Mouse (Mus musculus) MEL (cell line): ENCODE measurements around the gene 1520401A03Rik. TPM values are rescaled to one million over a fixed set of nuclear protein-coding genes. Genes with fewer than 3 reads are reported as not detected.

Source experiments
- DNase-seq: peaks from one replicate; pipeline ENCODE4 v3.0.0; 2011; ENCODE audit warnings: low read depth, low spot score
- H3K27ac ChIP-seq: 2 replicates; pipeline ENCODE4 v1.5.1; 2012; ENCODE audit warnings: low read depth, mild to moderate bottlenecking, control low read depth, low read length, moderate library complexity; ENCODE audit not compliant: control insufficient read depth
- H3K27me3 ChIP-seq, 2 experiments: fragments of 150-350 bp in 1 of 2; sonication (generic) in 1 of 2; 2 replicates each; pipeline ENCODE4 v1.6.1; 2012; ENCODE audit warnings: low read length in 2 of 2, mild to moderate bottlenecking in 2 of 2, improper control_type of control experiment in 1 of 2, moderate library complexity in 1 of 2; ENCODE audit not compliant: insufficient read depth in 2 of 2, control insufficient read depth in 1 of 2
- H3K36me3 ChIP-seq, 2 experiments: 2 replicates each; pipeline ENCODE4 v1.6.1; 2012 to 2014; ENCODE audit warnings: low read length in 2 of 2, improper control_type of control experiment in 1 of 2, inconsistent platforms in 1 of 2, mild to moderate bottlenecking in 1 of 2; ENCODE audit not compliant: insufficient read depth in 2 of 2, control insufficient read depth in 1 of 2
- H3K4me1 ChIP-seq, 2 experiments: fragments of 150-350 bp in 1 of 2; sonication (generic) in 1 of 2; 2 replicates each; pipeline ENCODE4 v1.6.1; 2012; ENCODE audit warnings: low read length in 2 of 2, improper control_type of control experiment in 1 of 2, mild to moderate bottlenecking in 1 of 2; ENCODE audit not compliant: insufficient read depth in 2 of 2, control insufficient read depth in 1 of 2
- H3K4me3 ChIP-seq, 2 experiments: fragments of 150-350 bp in 1 of 2; sonication (generic) in 1 of 2; 2 replicates each; pipeline ENCODE4 v1.5.1; 2012; ENCODE audit warnings: low read depth in 2 of 2, low read length in 2 of 2, mild to moderate bottlenecking in 2 of 2, moderate library complexity in 2 of 2, control low read depth in 1 of 2, improper control_type of control experiment in 1 of 2; ENCODE audit not compliant: control insufficient read depth in 1 of 2, insufficient read depth in 1 of 2
- H3K79me2 ChIP-seq: 2 replicates; pipeline ENCODE4 v1.6.1; 2012; ENCODE audit warnings: mild to moderate bottlenecking, low read length, moderate library complexity; ENCODE audit not compliant: control insufficient read depth, poor library complexity, insufficient read depth
- H3K9ac ChIP-seq: 2 replicates; pipeline ENCODE4 v1.6.1; 2012; ENCODE audit warnings: low read depth, mild to moderate bottlenecking, control low read depth, low read length, moderate library complexity; ENCODE audit not compliant: control insufficient read depth, poor library complexity, severe bottlenecking
- H3K9me3 ChIP-seq: fragments of 150-350 bp; sonication (generic); replicated peaks from 2 replicates; pipeline ENCODE4 v1.6.1; 2012; ENCODE audit warnings: mild to moderate bottlenecking, low read length, improper control_type of control experiment, moderate library complexity; ENCODE audit not compliant: insufficient read depth
- BHLHE40 ChIP-seq: IDR thresholded peaks from 2 replicates; pipeline ENCODE4 v1.6.1; 2012; ENCODE audit warnings: low read depth, mild to moderate bottlenecking, inconsistent platforms, low read length, improper control_type of control experiment, borderline replicate concordance
- CHD1 ChIP-seq: IDR thresholded peaks from 2 replicates; pipeline ENCODE4 v1.6.1; 2012; ENCODE audit warnings: low read depth, mild to moderate bottlenecking, inconsistent platforms, low read length, improper control_type of control experiment
- CTCF ChIP-seq, 3 experiments: IDR thresholded peaks in 2 of 3; conservative IDR thresholded peaks in 1 of 3; 2 replicates each; pipeline ENCODE4 v1.5.1; 2011 to 2012; ENCODE audit warnings: low read length in 3 of 3, low read depth in 2 of 3, mild to moderate bottlenecking in 2 of 3, improper control_type of control experiment in 1 of 3, inconsistent platforms in 1 of 3, mixed read lengths in 1 of 3, moderate library complexity in 1 of 3; ENCODE audit not compliant: control insufficient read depth in 1 of 3, insufficient read depth in 1 of 3, poor library complexity in 1 of 3, severe bottlenecking in 1 of 3
- E2F4 ChIP-seq: IDR thresholded peaks from 2 replicates; pipeline ENCODE4 v1.6.1; 2011; ENCODE audit warnings: low read depth, low read length, improper control_type of control experiment, borderline replicate concordance
- ELF1 ChIP-seq: IDR thresholded peaks from 2 replicates; pipeline ENCODE4 v1.6.1; 2014; ENCODE audit warnings: low read depth, mild to moderate bottlenecking, inconsistent platforms, low read length, improper control_type of control experiment, moderate library complexity
- EP300 ChIP-seq, 2 experiments: IDR thresholded peaks; 2 replicates each; pipeline ENCODE4 v1.6.1; 2011; ENCODE audit warnings: improper control_type of control experiment in 2 of 2, low read length in 2 of 2, low read depth in 1 of 2, mild to moderate bottlenecking in 1 of 2
- GATA1 ChIP-seq: IDR thresholded peaks from 2 replicates; pipeline ENCODE4 v1.6.1; 2011; ENCODE audit warnings: low read depth, low read length, improper control_type of control experiment
- JUND ChIP-seq: IDR thresholded peaks from 2 replicates; pipeline ENCODE4 v1.6.1; 2011; ENCODE audit warnings: low read depth, mild to moderate bottlenecking, improper control_type of control experiment, low read length
- MAFK ChIP-seq: IDR thresholded peaks from 2 replicates; pipeline ENCODE4 v1.6.1; 2011; ENCODE audit warnings: low read depth, mild to moderate bottlenecking, low read length, improper control_type of control experiment, borderline replicate concordance
- MAZ ChIP-seq: IDR thresholded peaks from 2 replicates; pipeline ENCODE4 v1.6.1; 2012; ENCODE audit warnings: low read depth, mild to moderate bottlenecking, inconsistent platforms, low read length, improper control_type of control experiment
- MYB ChIP-seq: IDR thresholded peaks from 2 replicates; pipeline ENCODE4 v1.6.1; 2011; ENCODE audit warnings: mild to moderate bottlenecking, low read depth, low read length, improper control_type of control experiment
- NELFE ChIP-seq: IDR thresholded peaks from 2 replicates; pipeline ENCODE4 v1.6.1; 2011; ENCODE audit warnings: low read depth, low read length, improper control_type of control experiment
- POLR2AphosphoS2 ChIP-seq: IDR thresholded peaks from 2 replicates; pipeline ENCODE4 v1.6.1; 2011; ENCODE audit warnings: low read length, improper control_type of control experiment
- POLR2AphosphoS5 ChIP-seq: IDR thresholded peaks from 2 replicates; pipeline ENCODE4 v1.6.1; 2012; ENCODE audit warnings: low read depth, borderline replicate concordance, mild to moderate bottlenecking, inconsistent platforms, low read length, moderate library complexity, mixed read lengths
- RAD21 ChIP-seq: IDR thresholded peaks from 2 replicates; pipeline ENCODE4 v1.6.1; 2011; ENCODE audit warnings: mild to moderate bottlenecking, low read depth, low read length, improper control_type of control experiment
- SMC3 ChIP-seq: IDR thresholded peaks from 2 replicates; pipeline ENCODE4 v1.6.1; 2011; ENCODE audit warnings: low read depth, low read length, improper control_type of control experiment
- TAL1 ChIP-seq: IDR thresholded peaks from 2 replicates; pipeline ENCODE4 v1.6.1; 2012; ENCODE audit warnings: mild to moderate bottlenecking, inconsistent platforms, low read length, moderate library complexity, mixed read lengths
- TBP ChIP-seq: IDR thresholded peaks from 2 replicates; pipeline ENCODE4 v1.8.0; 2011; ENCODE audit warnings: low read depth, low read length, improper control_type of control experiment
- TCF12 ChIP-seq: IDR thresholded peaks from 2 replicates; pipeline ENCODE4 v1.6.1; 2014; ENCODE audit warnings: low read depth, mild to moderate bottlenecking, inconsistent platforms, low read length, improper control_type of control experiment, moderate library complexity
- ZC3H11A ChIP-seq: IDR thresholded peaks from 2 replicates; pipeline ENCODE4 v1.6.1; 2012; ENCODE audit warnings: low read depth, mild to moderate bottlenecking, inconsistent platforms, low read length, improper control_type of control experiment
- ZKSCAN1 ChIP-seq: IDR thresholded peaks from 2 replicates; pipeline ENCODE4 v1.6.1; 2012; ENCODE audit warnings: low read depth, mild to moderate bottlenecking, inconsistent platforms, low read length, improper control_type of control experiment, moderate library complexity
- ZNF384 ChIP-seq: IDR thresholded peaks from 2 replicates; pipeline ENCODE4 v1.6.1; 2012; ENCODE audit warnings: low read depth, mild to moderate bottlenecking, inconsistent platforms, low read length, improper control_type of control experiment
- polyA plus RNA-seq, 2 experiments: library from polyadenylated mRNA; stranded (reverse) in 1 of 2; unstranded in 1 of 2; fragments of >175 nt in 1 of 2; fragments of >200 nt in 1 of 2; gene quantifications; 2 replicates each; pipeline versions ENCODE4 v1.2.1 to v1.2.4; 2012; ENCODE audit warnings: low replicate concordance in 2 of 2, low read depth in 1 of 2; ENCODE audit not compliant: insufficient read length in 2 of 2, insufficient read depth in 1 of 2, missing spikeins in 1 of 2
- total RNA-seq: library from RNA; depleted of rRNA; stranded (reverse); fragments of 300-350 nt; gene quantifications from 2 replicates; pipeline ENCODE4 v1.2.3, GENCODE M21; 2012

1520401A03Rik gene
- total and polyA plus RNA-seq, 3 experiments = not detected

DNA sequence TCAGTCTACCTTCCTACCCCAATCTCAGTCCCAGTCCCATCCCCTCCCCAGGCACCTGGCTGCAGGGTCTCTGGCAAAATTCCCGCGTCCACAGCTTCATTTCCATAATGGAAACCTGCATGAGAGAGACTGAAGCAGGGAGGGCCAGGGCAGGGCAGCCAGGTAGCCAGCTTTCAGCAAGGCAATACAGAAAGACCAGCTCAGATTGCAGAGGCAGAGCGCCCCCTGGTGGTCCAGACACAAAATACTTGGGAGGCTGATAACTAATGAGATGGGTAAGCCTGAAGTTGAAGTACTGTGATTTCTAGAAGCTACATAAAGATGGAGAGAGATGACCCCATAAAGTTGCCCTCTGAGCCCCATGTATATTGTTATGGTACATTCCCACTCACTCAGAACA, 16.4 kb downstream of the 1520401A03Rik start:
- Histone ChIP-seq H3K36me3 (no peaks in the 10 kb centered on the region), H3K79me2 (no peaks in the 10 kb centered on the region), H3K4me1 (no peaks in the 10 kb centered on the region), H3K27ac (no peak overlapping the region), H3K9ac (no peak overlapping the region), H3K9me3 (no peaks in the 10 kb centered on the region), H3K27me3 (peaks cover 7 to 13% of the 10 kb centered on the region in 2 experiments), H3K4me3 (no peak overlapping the region)
- TF ChIP-seq CHD1 (no peak), SMC3 (peak; percentile 78), BHLHE40 (no peak), TBP (0 out of 2 replicates have a peak, but pooled peaks have one; percentile 22), ZNF384 (peak; percentile 33; the same call in 1 of the 2 replicates), RAD21 (peak; percentile 90), CTCF (IDR thresholded peaks at IDR 0.05 in 2 of 3, conservative IDR thresholded peaks at IDR 0.05 in 1 of 3; ENCODE audit: control insufficient read depth in 1 of 3, insufficient read depth in 1 of 3, low read depth in 2 of 3, low read length in 3 of 3, poor library complexity in 1 of 3, severe bottlenecking in 1 of 3) (peak; percentile 89 to 95 (median 93)), ZC3H11A (peak; percentile 82), POLR2AphosphoS5 (no peak), EP300 (IDR thresholded peaks at IDR 0.05; ENCODE audit: low read depth in 1 of 2, low read length in 2 of 2) (no peak)
- DNase-seq = peak; percentile 79

GRCm38 (mm10) chr17:23705525-23706104, 17.0 kb downstream of the 1520401A03Rik start:
- no peak for DNase-seq

More at GRCm38 (mm10) chr17:23705525-23706104, 17.0 kb downstream of the 1520401A03Rik start:
- Histone ChIP-seq H3K4me1 (no peaks in the 10 kb centered on the region), H3K9me3 (no peaks in the 10 kb centered on the region), H3K9ac (no peak overlapping the region), H3K27ac (no peak overlapping the region), H3K79me2 (no peaks in the 10 kb centered on the region), H3K27me3 (peaks cover 7 to 10% of the 10 kb centered on the region in 2 experiments), H3K4me3 (no peak overlapping the region), H3K36me3 (no peaks in the 10 kb centered on the region)
- TF ChIP-seq SMC3 (no peak), TCF12 (no peak), JUND (no peak), POLR2AphosphoS5 (no peak), ZKSCAN1 (no peak), MYB (no peak), CHD1 (no peak), ZC3H11A (no peak), MAFK (no peak), ELF1 (no peak), RAD21 (no peak), POLR2AphosphoS2 (no peak), NELFE (no peak), TAL1 (no peak), E2F4 (no peak), MAZ (no peak), GATA1 (no peak), BHLHE40 (no peak)
